Mouse (Mus musculus): ENCODE results near the gene Arl2bp. TPM values are rescaled to one million over a fixed set of nuclear protein-coding genes. Genes with fewer than 3 reads are reported as not detected.

Gene Arl2bp
- polyA plus RNA-seq, 1 experiment = 65.5 TPM

- no peak overlapping the region for H3K4me3 ChIP-seq (ENCODE audit: insufficient read depth, poor library complexity, severe bottlenecking)
- no peak for TF ChIP-seq USF1 (IDR thresholded peaks at IDR 0.05; ENCODE audit: low read depth)
- TF ChIP-seq MYOG (IDR thresholded peaks at IDR 0.05; ENCODE audit: control insufficient read depth, extremely low read depth, insufficient read length) = no peak
- no peak for TF ChIP-seq MYOD1 (IDR thresholded peaks at IDR 0.05; ENCODE audit: control insufficient read depth, insufficient read length, low read depth)
- no peak for TF ChIP-seq MAX (IDR thresholded peaks at IDR 0.05)
- no peak for TF ChIP-seq CTCF (IDR thresholded peaks at IDR 0.05; ENCODE audit: control insufficient read depth, insufficient read depth, insufficient read length)
- no peak for TF ChIP-seq CEBPB (IDR thresholded peaks at IDR 0.05; ENCODE audit: low read depth)
- no peak for TF ChIP-seq FOSL1 (IDR thresholded peaks at IDR 0.05; ENCODE audit: insufficient read depth, low read length, poor library complexity, severe bottlenecking)
- no peaks in the 10 kb centered on the region for H3K79me2 ChIP-seq (ENCODE audit: control insufficient read depth, insufficient read depth)
- no peaks in the 10 kb centered on the region for H3K27me3 ChIP-seq (ENCODE audit: control insufficient read depth, insufficient read depth, insufficient read length)
- no peaks in the 10 kb centered on the region for H3K36me3 ChIP-seq (ENCODE audit: control insufficient read depth, insufficient read depth)
- H3ac ChIP-seq (ENCODE audit: control insufficient read depth, insufficient read length, low read depth) = no peak overlapping the region
- H3K79me3 ChIP-seq (ENCODE audit: low read depth) = no peaks in the 10 kb centered on the region
Observed at GRCm38 (mm10) chr8:94715871-94716270, 49.5 kb downstream of the Arl2bp start.

- no peak overlapping the region for H3K4me3 ChIP-seq (ENCODE audit: insufficient read depth, poor library complexity, severe bottlenecking)
- no peaks in the 10 kb centered on the region for H3K79me2 ChIP-seq (ENCODE audit: control insufficient read depth, insufficient read depth)
- no peaks in the 10 kb centered on the region for H3K36me3 ChIP-seq (ENCODE audit: control insufficient read depth, insufficient read depth)
- no peaks in the 10 kb centered on the region for H3K27me3 ChIP-seq (ENCODE audit: control insufficient read depth, insufficient read depth, insufficient read length)
- TF ChIP-seq MAX (IDR thresholded peaks at IDR 0.05) (no peak), MYOD1 (IDR thresholded peaks at IDR 0.05; ENCODE audit: control insufficient read depth, insufficient read length, low read depth) (no peak), CTCF (IDR thresholded peaks at IDR 0.05; ENCODE audit: control insufficient read depth, insufficient read depth, insufficient read length) (no peak), USF1 (IDR thresholded peaks at IDR 0.05; ENCODE audit: low read depth) (no peak), MYOG (IDR thresholded peaks at IDR 0.05; ENCODE audit: control insufficient read depth, extremely low read depth, insufficient read length) (no peak), CEBPB (IDR thresholded peaks at IDR 0.05; ENCODE audit: low read depth) (no peak), FOSL1 (IDR thresholded peaks at IDR 0.05; ENCODE audit: insufficient read depth, low read length, poor library complexity, severe bottlenecking) (no peak)
- no peaks in the 10 kb centered on the region for H3K79me3 ChIP-seq (ENCODE audit: low read depth)
- H3ac ChIP-seq (ENCODE audit: control insufficient read depth, insufficient read length, low read depth) = no peak overlapping the region
Observed at GRCm38 (mm10) chr8:94716841-94717240, 50.4 kb downstream of the Arl2bp start.

Other genes with a start within 250 kb of the Arl2bp start
- 0.16 TPM for gene Nlrc5, start 232.2 kb upstream of the Arl2bp start, polyA plus RNA-seq (2012; fragmentation: generic; extraction: Trizol)
- 59.9 TPM for gene Cpne2, start 133.6 kb upstream of the Arl2bp start, polyA plus RNA-seq (2012; fragmentation: generic; extraction: Trizol)
- 6.5 TPM for gene Rspry1, start 64.7 kb upstream of the Arl2bp start, polyA plus RNA-seq (2012; fragmentation: generic; extraction: Trizol)
- gene Fam192a, start 64.6 kb upstream of the Arl2bp start, polyA plus RNA-seq (2012; fragmentation: generic; extraction: Trizol) = 23.6 TPM
- 0.07 TPM for gene Pllp, start 29.7 kb downstream of the Arl2bp start, polyA plus RNA-seq (2012; fragmentation: generic; extraction: Trizol)
- gene Ccl22, start 79.0 kb downstream of the Arl2bp start, polyA plus RNA-seq (2012; fragmentation: generic; extraction: Trizol) = not detected
- gene Cx3cl1, start 105.4 kb downstream of the Arl2bp start, polyA plus RNA-seq (2012; fragmentation: generic; extraction: Trizol) = 12.5 TPM
- gene Ccl17, start 143.9 kb downstream of the Arl2bp start, polyA plus RNA-seq (2012; fragmentation: generic; extraction: Trizol) = 0.55 TPM
- gene Coq9, start 171.7 kb downstream of the Arl2bp start, polyA plus RNA-seq (2012; fragmentation: generic; extraction: Trizol) = 44.0 TPM
- gene Ciapin1, start 171.8 kb downstream of the Arl2bp start, polyA plus RNA-seq (2012; fragmentation: generic; extraction: Trizol) = 115 TPM
- 124 TPM for gene Polr2c, start 190.8 kb downstream of the Arl2bp start, polyA plus RNA-seq (2012; fragmentation: generic; extraction: Trizol)
- gene Dok4, start 209.7 kb downstream of the Arl2bp start, polyA plus RNA-seq (2012; fragmentation: generic; extraction: Trizol) = 6.7 TPM

Data from C2C12 (cell line).